Mouse (Mus musculus) left cerebral cortex, postnatal 25 days (tissue): ENCODE results near the gene Apol7a. TPM values are rescaled to one million over a fixed set of nuclear protein-coding genes. Genes with fewer than 3 reads are reported as not detected.
A peak's percentile ranks its signal among the peaks of the same experiment; 100 is the strongest.

Experiments
- DNase-seq, 2 experiments: peaks; one replicate each; pipeline ENCODE4 v3.0.0; 2022; ENCODE audit warnings: low spot score in 2 of 2, mixed read lengths in 1 of 2
- intact Hi-C: fragments of 180-260 bp; cut with DNase I; formaldehyde crosslinking; loops from one replicate; pipeline ENCODE4 v1.15.1; 2025
- total RNA-seq, 2 experiments: library from RNA; stranded (reverse); gene quantifications; 2 replicates each; pipeline ENCODE4 v1.2.3; 2021

Gene Apol7a
- total RNA-seq, 2 experiments from 2014 or later, result 0.50 TPM; not detected in 1

GRCm38 (mm10) chr15:77354848-77355551 lies 43.9 kb downstream of the Apol7a start:
- no peak for DNase-seq
- intact Hi-C loops, result loop anchor here (5.0 kb wide), 1 partner anchor 203 kb away; no protein-coding TSS in a partner anchor

GRCm38 (mm10) chr15:77354496-77354847 lies 44.4 kb downstream of the Apol7a start:
- intact Hi-C loops, result no loop called here
- DNase-seq, result no peak

GRCm38 (mm10) chr15:77353764-77354163 lies 45.1 kb downstream of the Apol7a start:
- intact Hi-C loops, result no loop called here
- no peak for DNase-seq

- intact Hi-C loops, result no loop called here
- DNase-seq, result no peak
Measured at GRCm38 (mm10) chr15:77352863-77353262, 46.0 kb downstream of the Apol7a start.

- intact Hi-C loops, result no loop called here
- DNase-seq, result no peak
Measured at GRCm38 (mm10) chr15:77350117-77350516, 48.8 kb downstream of the Apol7a start.

- DNase-seq, result no peak
- intact Hi-C loops, result no loop called here
Measured at GRCm38 (mm10) chr15:77348146-77348545, 50.8 kb downstream of the Apol7a start.

GRCm38 (mm10) chr15:77344127-77345125 lies 54.5 kb downstream of the Apol7a start:
- DNase-seq, result no peak
- intact Hi-C loops, result no loop called here

GRCm38 (mm10) chr15:77343527-77344091 lies 55.3 kb downstream of the Apol7a start:
- intact Hi-C loops, result no loop called here
- peak in 1 of 2 experiments; percentile 48 for DNase-seq

- intact Hi-C loops, result no loop called here
Measured at GRCm38 (mm10) chr15:77342962-77343526, 55.9 kb downstream of the Apol7a start.

GRCm38 (mm10) chr15:77342005-77342404 lies 56.9 kb downstream of the Apol7a start:
- intact Hi-C loops, result no loop called here
- no peak for DNase-seq

More at GRCm38 (mm10) chr15:77342962-77343526, 55.9 kb downstream of the Apol7a start:
- DNase-seq, result no peak

GRCm38 (mm10) chr15:77340581-77340980 lies 58.3 kb downstream of the Apol7a start:
- intact Hi-C loops, result no loop called here
- no peak for DNase-seq

GRCm38 (mm10) chr15:77338924-77339429 lies 59.9 kb downstream of the Apol7a start:
- intact Hi-C loops, result no loop called here
- DNase-seq, result no peak

- no peak for DNase-seq
- intact Hi-C loops, result no loop called here
Measured at GRCm38 (mm10) chr15:77338451-77338850, 60.5 kb downstream of the Apol7a start.

Other genes with a start within 250 kb of the Apol7a start
- gene Rbfox2, start 92.1 kb downstream of the Apol7a start, total RNA-seq, result 100 to 1,000 TPM; 244 to 265 TPM
- gene Apol9a, start 12.0 kb upstream of the Apol7a start, total RNA-seq, result not detected
- under 1 TPM in 1 of 2 experiments, not detected in 1; 0.28 TPM for gene Apol7b, start 48.4 kb upstream of the Apol7a start, total RNA-seq
- gene Apol10a, start 77.9 kb upstream of the Apol7a start, total RNA-seq, result not detected
- gene Apol11a, start 109.2 kb upstream of the Apol7a start, total RNA-seq, result not detected
- not detected for gene Apol7c, start 134.2 kb upstream of the Apol7a start, total RNA-seq
- not detected for gene 1700025B11Rik, start 162.8 kb upstream of the Apol7a start, total RNA-seq
- not detected for gene Apol10b, start 197.0 kb upstream of the Apol7a start, total RNA-seq
- not detected for gene Gm36245, start 200.1 kb upstream of the Apol7a start, total RNA-seq
- not detected for gene Apol11b, start 244.2 kb upstream of the Apol7a start, total RNA-seq